Mouse (Mus musculus) kidney, adult 2 months (tissue): ENCODE measurements around the gene Rfx6. TPM values are rescaled to one million over a fixed set of nuclear protein-coding genes. Genes with fewer than 3 reads are reported as not detected.

Experiments used
- DNase-seq: peaks from one replicate; pipeline ENCODE4 v3.0.0; 2021
- H3K27ac ChIP-seq: fragments of 200-500 bp; 2 replicates; pipeline ENCODE4 v1.5.1; 2012; ENCODE audit warnings: low read depth, low read length, control low read depth, inconsistent platforms; ENCODE audit not compliant: insufficient read depth
- H3K27me3 ChIP-seq: fragments of 200-500 bp; replicated peaks from 2 replicates; pipeline ENCODE4 v1.6.1; 2012; ENCODE audit warnings: mild to moderate bottlenecking, moderate library complexity, low read length, inconsistent platforms; ENCODE audit not compliant: control insufficient read depth, insufficient read depth
- H3K36me3 ChIP-seq: fragments of 200-500 bp; 2 replicates; pipeline ENCODE4 v1.6.1; 2012; ENCODE audit warnings: mild to moderate bottlenecking, moderate library complexity, low read length, inconsistent platforms; ENCODE audit not compliant: control insufficient read depth, insufficient read depth
- H3K4me1 ChIP-seq: fragments of 200-500 bp; 2 replicates; pipeline ENCODE4 v1.6.1; 2011; ENCODE audit warnings: low read length; ENCODE audit not compliant: control insufficient read depth, insufficient read depth
- H3K4me3 ChIP-seq: fragments of 200-500 bp; 2 replicates; pipeline ENCODE4 v1.5.1; 2011; ENCODE audit warnings: mild to moderate bottlenecking, low read depth, low read length, control low read depth; ENCODE audit not compliant: insufficient read depth
- CTCF ChIP-seq: fragments of 200-500 bp; conservative IDR thresholded peaks from 2 replicates; pipeline ENCODE4 v1.5.1; 2011; ENCODE audit warnings: low read depth, mild to moderate bottlenecking, control low read depth, low read length, moderate library complexity, mixed read lengths; ENCODE audit not compliant: insufficient read depth, insufficient read length
- POLR2A ChIP-seq: fragments of 200-500 bp; IDR thresholded peaks from one replicate; pipeline ENCODE4 v1.6.1; 2011; ENCODE audit warnings: low read depth, low read length, control low read depth
- WGBS: fragments of 180-500 bp; shearing (Covaris S2); methylation state at CpG from one replicate; pipeline ENCODE4 v1.1.7; 2018; 5-methylcytosine and 5-hydroxymethylcytosine counted together
- polyA plus RNA-seq: library from polyadenylated mRNA; depleted of rRNA; stranded (reverse); fragments of >200 nt; gene quantifications from 2 replicates; pipeline ENCODE4 v1.2.3, GENCODE M21; 2012; rRNA removed

Gene Rfx6
- polyA plus RNA-seq, 1 experiment = not detected

- H3K27me3 ChIP-seq = 0 out of 2 replicates have a peak, but pooled peaks cover 1% of the 10 kb centered on the region
- no peaks in the 10 kb centered on the region for H3K4me1 ChIP-seq
- no peak overlapping the region for H3K27ac ChIP-seq
- H3K36me3 ChIP-seq = no peaks in the 10 kb centered on the region
- no peak for DNase-seq
- WGBS = 21% methylated on average over 1 of the region's 1 CpGs
- TF ChIP-seq POLR2A (no peak), CTCF (no peak)
- H3K4me3 ChIP-seq = no peak overlapping the region
Measured at GRCm38 (mm10) chr10:51672082-51672779, 5.3 kb upstream of the Rfx6 start.

GRCm38 (mm10) chr10:51678251-51678639 is 689 bp downstream of the Rfx6 start:
- Histone ChIP-seq H3K27me3 (peaks cover 1% of the 10 kb centered on the region; the same call in 1 of the 2 replicates), H3K4me3 (no peak overlapping the region), H3K4me1 (no peaks in the 10 kb centered on the region), H3K27ac (no peak overlapping the region), H3K36me3 (no peaks in the 10 kb centered on the region)
- no peak for DNase-seq
- WGBS = 5% methylated on average over 10 of the region's 10 CpGs
- TF ChIP-seq CTCF (no peak), POLR2A (no peak)

GRCm38 (mm10) chr10:51720904-51721303 is 43.3 kb downstream of the Rfx6 start:
- Histone ChIP-seq H3K4me3 (no peak overlapping the region), H3K4me1 (no peaks in the 10 kb centered on the region)
- no peak for TF ChIP-seq CTCF

GRCm38 (mm10) chr10:51761436-51761835 is 83.9 kb downstream of the Rfx6 start:
- 80% methylated on average over 5 of the region's 5 CpGs for WGBS
- Histone ChIP-seq H3K4me1 (no peaks in the 10 kb centered on the region), H3K4me3 (no peak overlapping the region), H3K27me3 (no peaks in the 10 kb centered on the region), H3K27ac (no peak overlapping the region), H3K36me3 (no peaks in the 10 kb centered on the region)
- no peak for DNase-seq
- TF ChIP-seq CTCF (no peak), POLR2A (no peak)

More at GRCm38 (mm10) chr10:51720904-51721303, 43.3 kb downstream of the Rfx6 start:
- no peaks in the 10 kb centered on the region for H3K36me3 ChIP-seq
- DNase-seq = no peak
- whole genome bisulfite sequencing = 21% methylated on average over 3 of the region's 3 CpGs
- no peaks in the 10 kb centered on the region for H3K27me3 ChIP-seq
- no peak overlapping the region for H3K27ac ChIP-seq

GRCm38 (mm10) chr10:51763241-51763640 is 85.7 kb downstream of the Rfx6 start:
- TF ChIP-seq CTCF = no peak; the same call in 1 of the 2 replicates
- no peak for TF ChIP-seq POLR2A
- Histone ChIP-seq H3K27ac (no peak overlapping the region), H3K36me3 (no peaks in the 10 kb centered on the region), H3K4me1 (no peaks in the 10 kb centered on the region), H3K27me3 (no peaks in the 10 kb centered on the region), H3K4me3 (no peak overlapping the region)
- peak; percentile 60 for DNase-seq
- 59% methylated on average over 2 of the region's 2 CpGs for WGBS

GRCm38 (mm10) chr10:51768445-51768844 is 90.9 kb downstream of the Rfx6 start:
- no peak for TF ChIP-seq CTCF
- no peak for TF ChIP-seq POLR2A
- Histone ChIP-seq H3K27me3 (no peaks in the 10 kb centered on the region), H3K4me3 (no peak overlapping the region), H3K27ac (no peak overlapping the region), H3K4me1 (no peaks in the 10 kb centered on the region), H3K36me3 (no peaks in the 10 kb centered on the region)
- peak; percentile 21 for DNase-seq
- 31% methylated on average over 5 of the region's 5 CpGs for WGBS

GRCm38 (mm10) chr10:51769252-51769651 is 91.7 kb downstream of the Rfx6 start:
- WGBS = 49% methylated on average over 7 of the region's 7 CpGs
- TF ChIP-seq CTCF = no peak
- no peak for TF ChIP-seq POLR2A

GRCm38 (mm10) chr10:51779648-51780047 is 102.1 kb downstream of the Rfx6 start:
- DNase-seq = peak; percentile 2
- no peaks in the 10 kb centered on the region for H3K36me3 ChIP-seq
- no peaks in the 10 kb centered on the region for H3K27me3 ChIP-seq
- no peak overlapping the region for H3K4me3 ChIP-seq
- H3K4me1 ChIP-seq = no peaks in the 10 kb centered on the region
- no peak overlapping the region for H3K27ac ChIP-seq
- no peak for TF ChIP-seq POLR2A
- no peak for TF ChIP-seq CTCF
- 69% methylated on average over 2 of the region's 2 CpGs for WGBS

More at GRCm38 (mm10) chr10:51769252-51769651, 91.7 kb downstream of the Rfx6 start:
- no peak overlapping the region for H3K27ac ChIP-seq
- H3K27me3 ChIP-seq = no peaks in the 10 kb centered on the region
- no peaks in the 10 kb centered on the region for H3K36me3 ChIP-seq
- H3K4me1 ChIP-seq = no peaks in the 10 kb centered on the region
- no peak for DNase-seq
- H3K4me3 ChIP-seq = no peak overlapping the region

Other genes starting within 250 kb of the Rfx6 start
- gene Gm49339, start 197.1 kb upstream of the Rfx6 start, polyA plus RNA-seq = 1.5 and 2.1 TPM in 2 replicates
- 1.4 and 1.7 TPM in 2 replicates for gene Lilr4b, start 197.1 kb upstream of the Rfx6 start, polyA plus RNA-seq
- 1.0 and 1.4 TPM in 2 replicates for gene Lilrb4a, start 186.8 kb upstream of the Rfx6 start, polyA plus RNA-seq
- not detected in 2 replicates for gene Fam162b, start 87.2 kb upstream of the Rfx6 start, polyA plus RNA-seq
- not detected in 2 replicates for gene Gprc6a, start 46.3 kb upstream of the Rfx6 start, polyA plus RNA-seq